Mouse (Mus musculus): ENCODE results near the gene Dync2li1. TPM values are rescaled to one million over a fixed set of nuclear protein-coding genes. Genes with fewer than 3 reads are reported as not detected.

The Dync2li1 gene
- 25.3 and 26.9 TPM in 2 replicates for polyA plus RNA-seq (2012; rRNA removed)

DNA sequence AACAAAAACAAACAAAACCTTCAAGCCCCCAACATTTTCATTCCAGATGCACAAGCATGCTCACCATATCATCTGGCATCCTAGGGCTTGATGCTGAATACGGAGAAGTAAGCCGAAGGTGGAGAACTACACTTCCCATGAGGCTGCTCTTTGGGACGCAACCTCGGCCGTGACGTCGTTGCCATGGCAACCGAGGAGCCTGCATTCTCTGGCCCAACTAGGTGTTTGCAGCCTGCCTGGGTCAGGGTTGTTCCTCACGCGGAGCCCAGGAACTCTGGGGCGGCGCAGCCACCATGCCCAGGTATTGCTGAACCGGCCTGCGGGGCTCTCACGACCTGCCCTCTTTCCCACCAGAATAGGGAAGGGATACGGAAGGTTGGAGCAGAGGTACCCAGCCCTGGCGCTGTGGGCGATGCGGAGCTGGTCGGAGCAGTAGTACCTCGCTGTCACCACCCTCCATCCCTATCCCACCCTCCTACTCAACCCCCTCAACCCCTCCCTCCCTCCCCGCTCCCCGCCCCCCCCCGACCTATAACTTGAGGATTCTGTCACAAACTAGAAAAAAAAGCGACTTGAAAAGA, at the start of gene Dync2li1:
Dync2li1 (plus strand) TSS at position 221 of the 581 bp plus-strand sequence.

DNA sequence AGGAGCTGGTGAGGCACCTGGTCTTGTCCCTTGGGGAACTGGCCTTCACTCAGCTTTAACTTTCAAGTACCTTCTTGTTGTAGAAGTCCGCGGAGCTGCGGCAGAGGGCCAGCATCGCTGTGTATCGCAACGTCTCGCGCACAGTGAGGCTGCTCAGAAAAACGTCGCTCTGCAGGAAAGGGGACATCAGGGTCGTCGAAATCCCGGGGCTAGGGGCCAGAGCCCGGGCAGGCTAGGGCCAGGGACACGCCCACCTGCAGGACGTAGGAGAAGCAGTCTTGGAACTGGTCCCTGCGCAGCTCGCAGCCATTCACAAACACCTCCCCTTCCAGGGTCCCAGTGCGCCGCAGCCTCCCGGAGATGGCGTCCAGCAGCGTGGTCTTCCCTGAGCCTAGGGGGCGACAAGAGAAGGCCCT, 49.7 kb downstream of the Dync2li1 start, which contains the start of gene Abcg8:
Abcg8 (plus strand) TSS at position 352 of the 416 bp plus-strand sequence.

DNA sequence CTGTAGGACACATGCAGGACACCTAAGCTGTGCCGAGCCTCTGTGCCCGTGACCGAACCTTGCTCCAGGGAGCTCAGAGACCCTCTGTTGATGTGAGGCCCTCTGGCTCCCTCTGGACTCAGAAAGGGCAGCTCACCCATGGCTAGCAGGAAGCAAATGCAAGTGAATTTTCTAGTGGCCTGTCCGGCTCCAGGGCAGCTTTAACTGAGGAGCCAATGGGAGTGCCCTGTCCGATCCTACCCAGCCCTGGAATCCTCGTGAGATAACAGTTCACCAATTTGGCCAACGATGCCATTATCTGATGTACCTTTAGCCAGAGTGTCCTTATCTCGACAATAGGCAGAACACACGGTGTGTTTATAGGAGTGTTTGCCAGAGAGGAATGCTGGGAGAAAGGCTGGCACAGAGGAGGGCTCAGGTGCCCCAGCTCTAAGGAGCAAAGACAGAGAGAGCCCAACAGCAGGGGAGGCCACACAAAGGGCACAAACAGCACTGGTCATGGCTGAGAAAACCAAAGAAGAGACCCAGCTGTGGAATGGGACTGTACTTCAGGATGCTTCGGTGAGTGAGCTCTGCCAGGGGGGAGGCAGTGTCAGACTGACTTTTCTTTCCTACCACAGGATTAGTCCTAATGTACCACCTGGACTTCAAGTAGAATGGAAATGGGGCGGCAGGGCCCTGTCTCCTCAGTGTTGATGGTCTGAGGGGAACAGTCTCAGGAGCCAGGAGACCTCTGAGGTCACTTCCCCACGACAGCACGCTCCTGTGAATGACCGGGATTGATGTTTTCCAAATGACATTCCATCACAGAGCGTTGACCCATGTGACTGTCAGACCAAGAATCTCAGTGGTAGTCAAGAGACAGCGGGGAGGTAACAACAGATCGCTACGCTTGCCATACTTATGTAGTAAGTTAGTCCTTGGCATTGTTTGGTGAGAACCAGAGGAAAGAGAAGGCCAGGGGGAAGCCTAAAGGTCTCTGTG, 56.7 kb downstream of the Dync2li1 start, which contains the start of gene Abcg5:
Abcg5 (minus strand) TSS at position 278 of the 984 bp plus-strand sequence.

Other genes with a start within 250 kb of the Dync2li1 start
- 6.1 and 6.8 TPM in 2 replicates for gene Thada, start 160.3 kb upstream of the Dync2li1 start, polyA plus RNA-seq (2012; rRNA removed)
- gene Plekhh2, start 114.6 kb upstream of the Dync2li1 start, polyA plus RNA-seq (2012; rRNA removed) = 4.0 and 7.3 TPM in 2 replicates
- 0.35 and 0.43 TPM in 2 replicates for gene Abcg8, start 49.8 kb downstream of the Dync2li1 start, polyA plus RNA-seq (2012; rRNA removed)
- 2.6 and 3.1 TPM in 2 replicates for gene Abcg5, start 56.5 kb downstream of the Dync2li1 start, polyA plus RNA-seq (2012; rRNA removed)
- gene Lrpprc, start 164.3 kb downstream of the Dync2li1 start, polyA plus RNA-seq (2012; rRNA removed) = 23.9 and 25.3 TPM in 2 replicates

All from central nervous system, embryonic 14 days (tissue).